Mouse (Mus musculus) thymus, postnatal 25 days (tissue): ENCODE measurements at regions not wholly inside any gene's neighbourhood (a gene's known extent, or its start where the extent isn't known, plus 50 kb on each side); places are given as distances from the start of the nearest gene placed in this dataset.

Experiments used
- DNase-seq: peaks from one replicate; pipeline ENCODE4 v3.0.0; 2022

- DNase-seq, result no peak
These were observed 285.3 kb downstream of the Lmo4 start for GRCm38 (mm10) chr3:143919744-143920143.

GRCm38 (mm10) chr3:143914341-143915217 is 290.4 kb downstream of the Lmo4 start:
- peak; percentile 49 for DNase-seq

GRCm38 (mm10) chr3:143913044-143913574 is 291.9 kb downstream of the Lmo4 start:
- DNase-seq, result no peak

GRCm38 (mm10) chr3:143912433-143912832 is 292.6 kb downstream of the Lmo4 start:
- no peak for DNase-seq

GRCm38 (mm10) chr3:143909341-143909740 is 295.7 kb downstream of the Lmo4 start:
- no peak for DNase-seq

- DNase-seq, result no peak
These were observed 301.6 kb downstream of the Lmo4 start for GRCm38 (mm10) chr3:143903421-143903820.

GRCm38 (mm10) chr3:143880813-143881212 is 324.2 kb downstream of the Lmo4 start:
- no peak for DNase-seq

GRCm38 (mm10) chr3:143873876-143874275 is 331.1 kb downstream of the Lmo4 start:
- DNase-seq, result peak; percentile 13

GRCm38 (mm10) chr3:143866521-143866920 is 338.5 kb downstream of the Lmo4 start:
- DNase-seq, result no peak

GRCm38 (mm10) chr3:143865626-143866025 is 339.4 kb downstream of the Lmo4 start:
- DNase-seq, result no peak

- no peak for DNase-seq
These were observed 340.5 kb downstream of the Lmo4 start for GRCm38 (mm10) chr3:143864490-143864889.

- DNase-seq, result no peak
These were observed 342.5 kb downstream of the Lmo4 start for GRCm38 (mm10) chr3:143862531-143862930.

GRCm38 (mm10) chr3:143861866-143862265 is 343.2 kb downstream of the Lmo4 start:
- no peak for DNase-seq

GRCm38 (mm10) chr3:143835611-143836240 is 369.3 kb downstream of the Lmo4 start:
- no peak for DNase-seq

GRCm38 (mm10) chr3:143834725-143835124 is 370.3 kb downstream of the Lmo4 start:
- no peak for DNase-seq

- DNase-seq, result no peak
These were observed 381.6 kb downstream of the Lmo4 start for GRCm38 (mm10) chr3:143823395-143823777.

- DNase-seq, result no peak
These were observed 382.2 kb downstream of the Lmo4 start for GRCm38 (mm10) chr3:143822564-143823394.

- DNase-seq, result no peak
These were observed 397.5 kb downstream of the Lmo4 start for GRCm38 (mm10) chr3:143807544-143807943.

- no peak for DNase-seq
These were observed 398.1 kb downstream of the Lmo4 start for GRCm38 (mm10) chr3:143806940-143807339.

- DNase-seq, result no peak
These were observed 407.2 kb downstream of the Lmo4 start for GRCm38 (mm10) chr3:143797850-143798249.

- no peak for DNase-seq
These were observed 414.1 kb downstream of the Lmo4 start for GRCm38 (mm10) chr3:143790905-143791304.

- no peak for DNase-seq
These were observed 415.0 kb downstream of the Lmo4 start for GRCm38 (mm10) chr3:143789932-143790570.

GRCm38 (mm10) chr3:143786889-143787288 is 418.1 kb downstream of the Lmo4 start:
- no peak for DNase-seq
